Comparison of ENCODE assay signal across 10 mouse cellular contexts in the genomic region with DNA sequence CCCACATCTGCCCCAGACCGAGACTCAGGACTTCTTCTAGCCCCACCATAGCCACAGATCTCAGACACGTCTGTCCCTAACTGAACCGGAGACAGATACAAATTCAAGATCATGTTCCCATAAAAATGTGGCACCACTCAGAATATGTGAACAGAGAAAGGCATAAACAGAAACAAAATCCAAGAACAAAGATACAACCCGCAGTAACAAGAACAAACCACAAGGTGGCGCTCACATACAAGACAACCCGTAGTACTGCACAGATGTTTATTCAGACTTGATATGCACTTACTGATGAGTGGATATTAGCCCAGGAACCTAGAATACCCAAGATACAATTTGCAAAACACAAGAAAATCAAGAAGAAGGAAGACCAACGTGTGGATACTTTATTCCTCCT.
A peak's percentile ranks its signal among the peaks of the same experiment; 100 is the strongest.
DNase-seq lines count a peak whose midpoint lies in the region; ATAC-seq and TF ChIP-seq lines count a peak whose summit lies in the region.
"Had no signal": no experiment of that assay in that cellular context is flagged by ENCODE, and none has a peak within 500 bp of the region (broad histone marks: within the 10 kb centered on the region; RNA-seq: fewer than 3 reads in every experiment).

No protein-coding gene starts in this region.

- H3K4me2 ChIP-seq in hindbrain, embryonic 12.5 days (replicated peaks) = no peak overlapping the region
- no peak overlapping the region for H3K4me2 ChIP-seq in forebrain, embryonic 16.5 days (ENCODE audit: low read length)
- H3K4me2 ChIP-seq: embryonic facial prominence, embryonic 15.5 days; lung, embryonic 15.5 days had no signal

- no peaks in the 10 kb centered on the region for H3K4me1 ChIP-seq in hindbrain, embryonic 10.5 days (replicated peaks)
- no peaks in the 10 kb centered on the region for H3K4me1 ChIP-seq in hindbrain, embryonic 12.5 days
- H3K4me1 ChIP-seq in E14TG2a.4 (replicated peaks; ENCODE audit: low read depth, low read length) = no peaks in the 10 kb centered on the region
- no peaks in the 10 kb centered on the region for H3K4me1 ChIP-seq in forebrain, embryonic 16.5 days (replicated peaks; ENCODE audit: control insufficient read depth, insufficient read depth, low read length)
- H3K4me1 ChIP-seq: embryonic facial prominence, embryonic 15.5 days; lung, embryonic 15.5 days had no signal

- no peaks in the 10 kb centered on the region for H3K27me3 ChIP-seq in hindbrain, embryonic 10.5 days (ENCODE audit: insufficient read depth, poor library complexity, severe bottlenecking)
- no peaks in the 10 kb centered on the region for H3K27me3 ChIP-seq in hindbrain, embryonic 12.5 days
- H3K27me3 ChIP-seq in E14TG2a.4 (ENCODE audit: insufficient read depth, low read length) = no peaks in the 10 kb centered on the region
- H3K27me3 ChIP-seq in forebrain, embryonic 16.5 days (replicated peaks; ENCODE audit: control insufficient read depth, insufficient read depth, low read length) = no peaks in the 10 kb centered on the region
- H3K27me3 ChIP-seq: embryonic facial prominence, embryonic 15.5 days; lung, embryonic 15.5 days had no signal

- TF ChIP-seq CTCF in E14TG2a.4 (conservative IDR thresholded peaks at IDR 0.05; ENCODE audit: low read length) = peak; percentile 47
- peak; percentile 82 for TF ChIP-seq CTCF in layer of hippocampus, adult 2 months (conservative IDR thresholded peaks at IDR 0.05)

- no peak overlapping the region for H3K27ac ChIP-seq in hindbrain, embryonic 10.5 days
- H3K27ac ChIP-seq in hindbrain, embryonic 12.5 days = no peak overlapping the region
- H3K27ac ChIP-seq in forebrain, embryonic 16.5 days (ENCODE audit: low read length) = no peak overlapping the region
- no peak overlapping the region for H3K27ac ChIP-seq in layer of hippocampus, adult 2 months
- H3K27ac ChIP-seq: embryonic facial prominence, embryonic 15.5 days; lung, embryonic 15.5 days had no signal

- H3K36me3 ChIP-seq in hindbrain, embryonic 10.5 days = no peaks in the 10 kb centered on the region
- H3K36me3 ChIP-seq in hindbrain, embryonic 12.5 days = no peaks in the 10 kb centered on the region
- no peaks in the 10 kb centered on the region for H3K36me3 ChIP-seq in E14TG2a.4 (ENCODE audit: insufficient read depth, low read length)
- no peaks in the 10 kb centered on the region for H3K36me3 ChIP-seq in forebrain, embryonic 16.5 days (ENCODE audit: control insufficient read depth, insufficient read depth)
- H3K36me3 ChIP-seq: embryonic facial prominence, embryonic 15.5 days; lung, embryonic 15.5 days had no signal

- H3K4me3 ChIP-seq in hindbrain, embryonic 10.5 days = no peak overlapping the region
- no peak overlapping the region for H3K4me3 ChIP-seq in hindbrain, embryonic 12.5 days
- no peak overlapping the region for H3K4me3 ChIP-seq in E14TG2a.4 (replicated peaks; ENCODE audit: low read length)
- no peak overlapping the region for H3K4me3 ChIP-seq in forebrain, embryonic 16.5 days (replicated peaks; ENCODE audit: low read length)
- H3K4me3 ChIP-seq in layer of hippocampus, adult 2 months = no peak overlapping the region
- H3K4me3 ChIP-seq: embryonic facial prominence, embryonic 15.5 days; lung, embryonic 15.5 days had no signal

- WGBS in hindbrain, embryonic 10.5 days = 17% methylated on average over 7 of the region's 7 CpGs
- 23% methylated on average over 7 of the region's 7 CpGs for WGBS in hindbrain, embryonic 12.5 days
- WGBS in forebrain, embryonic 16.5 days = 25% methylated on average over 7 of the region's 7 CpGs

- H3K9ac ChIP-seq in hindbrain, embryonic 12.5 days = no peak overlapping the region
- no peak overlapping the region for H3K9ac ChIP-seq in forebrain, embryonic 16.5 days (replicated peaks; ENCODE audit: low read depth, low read length)
- H3K9ac ChIP-seq: embryonic facial prominence, embryonic 15.5 days; lung, embryonic 15.5 days had no signal

- no peak for ATAC-seq in hindbrain, embryonic 12.5 days (ENCODE audit: low FRiP score)
- ATAC-seq in forebrain, embryonic 16.5 days = peak; percentile 78
- ATAC-seq in megakaryocyte-erythroid progenitor cell, adult 5-6 weeks (replicated peaks; ENCODE audit: low FRiP score, low TSS enrichment, poor library complexity, severe bottlenecking) = 0 out of 2 replicates have a peak, but pooled peaks have one; percentile 52

- peak; percentile 37 for DNase-seq in hindbrain, embryonic 10.5 days (ENCODE audit: low spot score)
- DNase-seq in c-Kit-positive CD71-negative TER-119-negative erythroid progenitor cells, embryonic 14.5 days (ENCODE audit: low read depth) = peak; percentile 26
- DNase-seq in layer of hippocampus, adult 2 months (ENCODE audit: low spot score in 2 of 2) = peak; percentile 15 to 34
- DNase-seq in testis, postnatal 10 days (ENCODE audit: low spot score) = peak; percentile 43

- H3K9me3 ChIP-seq in hindbrain, embryonic 10.5 days = no peaks in the 10 kb centered on the region
- H3K9me3 ChIP-seq in hindbrain, embryonic 12.5 days (replicated peaks) = no peaks in the 10 kb centered on the region
- no peaks in the 10 kb centered on the region for H3K9me3 ChIP-seq in E14TG2a.4 (ENCODE audit: low read length)
- H3K9me3 ChIP-seq in forebrain, embryonic 16.5 days (ENCODE audit: control insufficient read depth, low read length) = no peaks in the 10 kb centered on the region
- H3K9me3 ChIP-seq: embryonic facial prominence, embryonic 15.5 days; lung, embryonic 15.5 days had no signal
